In the genomic region with DNA sequence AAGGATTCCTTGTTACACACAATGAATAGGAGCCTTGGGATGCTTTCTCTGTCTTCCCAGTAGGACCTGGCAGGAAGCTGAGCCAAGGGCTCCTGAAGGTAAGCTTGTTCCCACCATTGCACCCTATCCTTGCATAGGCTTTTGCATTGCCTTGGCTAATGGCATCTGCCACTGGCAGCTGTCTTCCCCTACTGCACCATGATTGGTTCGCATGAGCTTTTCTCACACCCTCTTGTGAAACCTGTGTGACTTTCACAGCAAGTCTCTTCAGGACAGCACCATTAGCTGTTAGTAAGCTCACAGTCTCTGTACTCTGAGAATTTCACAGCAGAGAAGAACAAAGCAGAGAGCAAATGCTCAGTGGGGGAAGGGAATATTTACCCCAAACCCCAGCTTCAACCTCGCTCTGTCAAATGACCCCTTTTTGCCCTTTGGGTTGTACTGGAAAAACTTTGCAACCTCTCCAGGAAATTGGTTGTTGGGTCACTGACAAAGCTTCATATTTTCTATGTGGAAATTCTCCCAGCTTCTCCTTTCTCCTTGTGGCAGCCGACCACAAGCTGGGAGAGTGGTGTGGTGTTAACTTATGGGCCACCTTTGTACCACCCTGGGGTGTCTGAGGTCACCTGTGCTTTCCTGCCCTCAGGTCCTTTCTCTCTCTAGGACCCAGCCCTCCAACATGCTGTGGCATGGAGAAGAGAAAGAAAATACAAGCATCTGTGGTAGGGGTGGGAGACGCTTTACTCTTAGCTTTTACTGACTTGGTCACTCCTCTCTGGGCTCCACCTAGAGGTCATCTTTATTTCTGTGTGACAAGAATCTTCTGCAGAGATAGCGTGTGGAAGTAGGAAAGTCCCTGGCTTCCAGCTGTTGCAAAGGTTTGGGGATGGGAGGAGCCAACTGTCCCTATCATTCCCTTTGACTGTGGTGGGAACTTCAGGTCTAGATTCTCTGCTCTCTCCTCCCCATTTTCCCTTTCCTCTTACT, we compare ENCODE assay signal across 11 mouse cellular contexts. TPM values are rescaled to one million over a fixed set of nuclear protein-coding genes. Genes with fewer than 3 reads are reported as not detected.
DNase-seq lines count a peak whose midpoint lies in the region; ATAC-seq and TF ChIP-seq lines count a peak whose summit lies in the region.
"Had no signal": no experiment of that assay in that cellular context is flagged by ENCODE, and none has a peak within 500 bp of the region (broad histone marks: within the 10 kb centered on the region; RNA-seq: fewer than 3 reads in every experiment).

No protein-coding gene starts in this region.

- peak overlapping the region; percentile 58 for H3K4me2 ChIP-seq in heart, embryonic 16.5 days (ENCODE audit: low read depth, low read length)
- H3K4me2 ChIP-seq in lung, embryonic 16.5 days (ENCODE audit: low read depth, low read length): peak overlapping the region; percentile 20; the same call in 1 of the 2 replicates
- H3K4me2 ChIP-seq in myocyte (ENCODE audit: low read depth): peak overlapping the region; percentile 79

- no peaks in the 10 kb centered on the region for H3K36me3 ChIP-seq in heart, embryonic 16.5 days (ENCODE audit: control insufficient read depth, insufficient read depth)
- no peaks in the 10 kb centered on the region for H3K36me3 ChIP-seq in lung, embryonic 16.5 days (ENCODE audit: control insufficient read depth, insufficient read depth, low read length)
- no peaks in the 10 kb centered on the region for H3K36me3 ChIP-seq in myocyte (ENCODE audit: control insufficient read depth, insufficient read depth)
- H3K36me3 ChIP-seq: forebrain, embryonic 10.5 days had no signal

- DNase-seq in heart, postnatal 10 days: no peak
- no peak for DNase-seq in lung, postnatal 25 days (ENCODE audit: low spot score)
- no peak for DNase-seq in urinary bladder, postnatal 4 days (ENCODE audit: low spot score in 2 of 2)
- DNase-seq in cerebellum, adult 9-10 months: no peak

- H3K79me2 ChIP-seq in myocyte (ENCODE audit: control insufficient read depth, insufficient read depth): no peaks in the 10 kb centered on the region

- intact Hi-C loops in heart, postnatal 10 days (cut with DNase I): loop anchor here (1.0 kb wide), 2 partner anchors 373 to 579 kb away; no protein-coding TSS in a partner anchor

- no peak overlapping the region for H3K4me3 ChIP-seq in heart, embryonic 16.5 days (ENCODE audit: low read length)
- H3K4me3 ChIP-seq in lung, embryonic 16.5 days (ENCODE audit: low read length): no peak overlapping the region
- no peak overlapping the region for H3K4me3 ChIP-seq in myocyte

- no peaks in the 10 kb centered on the region for H3K27me3 ChIP-seq in heart, embryonic 16.5 days (ENCODE audit: control insufficient read depth, insufficient read depth, low read length)
- peaks cover 3% of the 10 kb centered on the region; the same call in 1 of the 2 replicates for H3K27me3 ChIP-seq in lung, embryonic 16.5 days (ENCODE audit: control insufficient read depth, insufficient read depth, low read depth, low read length)
- peaks cover 5% of the 10 kb centered on the region for H3K27me3 ChIP-seq in myocyte (ENCODE audit: control insufficient read depth, insufficient read depth, insufficient read length)

- no peak for ATAC-seq in heart, embryonic 16.5 days (replicated peaks; ENCODE audit: extremely low read depth, insufficient read depth, low FRiP score)
- ATAC-seq in lung, embryonic 16.5 days (ENCODE audit: low read depth): no peak
- peak; percentile 70 for ATAC-seq in granulocyte monocyte progenitor cell, adult 5-6 weeks (replicated peaks; ENCODE audit: poor library complexity, severe bottlenecking)

- no peak overlapping the region for H3K9ac ChIP-seq in heart, embryonic 16.5 days (ENCODE audit: low read length)
- H3K9ac ChIP-seq in lung, embryonic 16.5 days (ENCODE audit: low read length): no peak overlapping the region

- TF ChIP-seq POLR2A in myocyte (IDR thresholded peaks at IDR 0.05; ENCODE audit: insufficient read length, low read depth): no peak

- 22% methylated on average over 5 of the region's 5 CpGs for WGBS in heart, embryonic 16.5 days
- WGBS in lung, embryonic 16.5 days: 26% methylated on average over 5 of the region's 5 CpGs

- H3K4me1 ChIP-seq in heart, embryonic 16.5 days (ENCODE audit: control insufficient read depth, insufficient read depth, low read length): no peaks in the 10 kb centered on the region
- no peaks in the 10 kb centered on the region for H3K4me1 ChIP-seq in lung, embryonic 16.5 days (replicated peaks; ENCODE audit: control insufficient read depth, insufficient read depth, low read length)

- H3K9me3 ChIP-seq in heart, embryonic 16.5 days (replicated peaks; ENCODE audit: control insufficient read depth, low read length): no peaks in the 10 kb centered on the region
- H3K9me3 ChIP-seq in lung, embryonic 16.5 days (ENCODE audit: control insufficient read depth, low read length): no peaks in the 10 kb centered on the region
- H3K9me3 ChIP-seq: forebrain, embryonic 10.5 days had no signal

- H3ac ChIP-seq in myocyte (ENCODE audit: control insufficient read depth, insufficient read length): no peak overlapping the region

- H3K27ac ChIP-seq in heart, embryonic 16.5 days (ENCODE audit: low read length): no peak overlapping the region
- H3K27ac ChIP-seq in lung, embryonic 16.5 days (ENCODE audit: low read length): no peak overlapping the region
- H3K27ac ChIP-seq: forebrain, embryonic 10.5 days had no signal

TF ChIP-seq in myocyte, 11 proteins besides CTCF, POLR2A, EP300 and RAD21:
- TF ChIP-seq CEBPB (IDR thresholded peaks at IDR 0.05; ENCODE audit: insufficient read depth, poor library complexity, severe bottlenecking) (no peak), USF1 (IDR thresholded peaks at IDR 0.05; ENCODE audit: low read depth) (no peak), POLR2AphosphoS2 (IDR thresholded peaks at IDR 0.05; ENCODE audit: insufficient read length, low read depth) (no peak), E2F4 (IDR thresholded peaks at IDR 0.05; ENCODE audit: insufficient read depth) (no peak), MYOG (IDR thresholded peaks at IDR 0.05; ENCODE audit: control insufficient read depth in 1 of 3, insufficient read depth in 1 of 3, insufficient read length in 2 of 3, low read depth in 2 of 3) (no peak), TCF12 (IDR thresholded peaks at IDR 0.05; ENCODE audit: insufficient read depth, poor library complexity, severe bottlenecking) (no peak), TCF3 (IDR thresholded peaks at IDR 0.05; ENCODE audit: insufficient read length, low read depth) (no peak), REST (IDR thresholded peaks at IDR 0.05; ENCODE audit: insufficient read depth, insufficient read length) (no peak), SRF (IDR thresholded peaks at IDR 0.05; ENCODE audit: control insufficient read depth, insufficient read length, low read depth) (no peak), MYOD1 (IDR thresholded peaks at IDR 0.05; ENCODE audit: control insufficient read depth in 1 of 3, insufficient read length in 2 of 3, low read depth in 2 of 3) (no peak)

RNA-seq across cellular contexts. Expression of a gene that starts 26.8 kb away (rescaled TPM):
- polyA plus RNA-seq in heart, embryonic 16.5 days (2015; fragmentation: Nextera tagmentation; extraction: Ambion mirVana): 0.18 and 0.89 TPM in 2 replicates
- under 1 TPM; 0.22 to 0.57 TPM for total RNA-seq in heart, postnatal 10 days (2021)
- 8.5 and 10.3 TPM in 2 replicates for polyA plus RNA-seq in lung, embryonic 16.5 days (2015; fragmentation: Nextera tagmentation; extraction: Ambion mirVana)
- total RNA-seq in granulocyte monocyte progenitor cell, adult 5-6 weeks (2014; fragmentation: Nextera tagmentation): not detected in 2 replicates
- total RNA-seq in granulocyte monocyte progenitor cell, adult 5-6 weeks (2017): not detected in 2 replicates
- not detected for polyA plus RNA-seq in myocyte (2012; fragmentation: generic; extraction: Trizol)
- polyA plus RNA-seq: inflammation-experienced regulatory T-cells, adult 6 months had no signal

RNA-seq across cellular contexts. Expression of a gene that starts 31.1 kb away (rescaled TPM):
- polyA plus RNA-seq in heart, embryonic 16.5 days (2015; fragmentation: Nextera tagmentation; extraction: Ambion mirVana): 0.41 TPM in 1 of 2 replicates, not detected in the other
- not detected for total RNA-seq in heart, postnatal 10 days (2021)
- polyA plus RNA-seq in lung, embryonic 16.5 days (2015; fragmentation: Nextera tagmentation; extraction: Ambion mirVana): not detected in 2 replicates
- total RNA-seq in granulocyte monocyte progenitor cell, adult 5-6 weeks (2014; fragmentation: Nextera tagmentation): not detected in 2 replicates
- not detected in 2 replicates for total RNA-seq in granulocyte monocyte progenitor cell, adult 5-6 weeks (2017)
- polyA plus RNA-seq in myocyte (2012; fragmentation: generic; extraction: Trizol): not detected
- total RNA-seq: liver, adult 2 months had no signal
- polyA plus RNA-seq: forebrain, embryonic 10.5 days; inflammation-experienced regulatory T-cells, adult 6 months; liver, adult 2 months had no signal

Comparison
In these comparisons a context has a peak if more than half of its experiments do, and no peak if none do; other contexts are left out.
1. H3K4me2 ChIP-seq: peak in every context shown above with its lines; median percentile 79 in myocyte; 58 in heart, embryonic 16.5 days; 20 in lung, embryonic 16.5 days.